Mouse (Mus musculus): ENCODE data around the gene Trub1. TPM values are rescaled to one million over a fixed set of nuclear protein-coding genes. Genes with fewer than 3 reads are reported as not detected.

Trub1 gene
- polyA plus RNA-seq, 1 experiment from 2014 or later, result 7.1 TPM

DNA sequence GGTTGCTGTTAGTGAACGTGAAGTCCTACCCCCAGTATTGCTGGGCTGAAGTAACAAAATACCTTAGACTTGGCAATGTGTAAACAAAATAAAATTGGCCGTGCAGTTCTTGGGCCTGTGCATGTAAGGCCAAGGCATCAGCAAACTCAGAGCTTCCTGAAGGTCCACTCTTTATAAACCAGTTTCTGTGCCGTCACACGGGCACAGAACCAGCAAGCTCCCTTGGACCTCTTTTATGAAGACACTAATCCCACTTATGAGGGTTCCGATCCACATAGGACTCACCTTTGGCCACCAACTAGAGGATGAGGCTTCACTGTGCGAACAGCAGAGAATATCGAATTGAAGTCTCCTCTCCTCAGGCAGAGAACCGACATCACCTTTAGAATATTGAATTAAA lies 25.9 kb upstream of the Trub1 start:
- H3K4me2 ChIP-seq (replicated peaks; ENCODE audit: low read depth), result no peak overlapping the region
- H3K36me3 ChIP-seq (ENCODE audit: control insufficient read depth, insufficient read depth), result no peaks in the 10 kb centered on the region
- TF ChIP-seq CTCF (IDR thresholded peaks at IDR 0.05; ENCODE audit: low read depth), result no peak
- no peak overlapping the region for H3K4me3 ChIP-seq (ENCODE audit: low read depth, low read length)
- no peak for ATAC-seq
- no peak overlapping the region for H3K9ac ChIP-seq (ENCODE audit: low read depth, low read length)
- no peak overlapping the region for H3K27ac ChIP-seq (ENCODE audit: low read depth, low read length)
- H3K4me1 ChIP-seq (replicated peaks; ENCODE audit: control insufficient read depth, insufficient read depth, low read length), result no peaks in the 10 kb centered on the region
- 86% methylated on average over 8 of the region's 8 CpGs for WGBS
- H3K27me3 ChIP-seq (replicated peaks; ENCODE audit: control insufficient read depth, insufficient read depth, low read length), result no peaks in the 10 kb centered on the region
- H3K9me3 ChIP-seq (ENCODE audit: control insufficient read depth), result no peaks in the 10 kb centered on the region

GRCm38 (mm10) chr19:57427756-57428438 lies 24.8 kb upstream of the Trub1 start:
- Histone ChIP-seq H3K9me3 (ENCODE audit: control insufficient read depth) (no peaks in the 10 kb centered on the region), H3K36me3 (ENCODE audit: control insufficient read depth, insufficient read depth) (no peaks in the 10 kb centered on the region), H3K27me3 (replicated peaks; ENCODE audit: control insufficient read depth, insufficient read depth, low read length) (no peaks in the 10 kb centered on the region), H3K27ac (ENCODE audit: low read depth, low read length) (no peak overlapping the region), H3K4me1 (replicated peaks; ENCODE audit: control insufficient read depth, insufficient read depth, low read length) (no peaks in the 10 kb centered on the region), H3K9ac (ENCODE audit: low read depth, low read length) (no peak overlapping the region), H3K4me2 (replicated peaks; ENCODE audit: low read depth) (no peak overlapping the region), H3K4me3 (ENCODE audit: low read depth, low read length) (no peak overlapping the region)
- TF ChIP-seq CTCF (IDR thresholded peaks at IDR 0.05; ENCODE audit: low read depth), result no peak
- 74% methylated on average over 14 of the region's 14 CpGs for WGBS
- no peak for ATAC-seq

DNA sequence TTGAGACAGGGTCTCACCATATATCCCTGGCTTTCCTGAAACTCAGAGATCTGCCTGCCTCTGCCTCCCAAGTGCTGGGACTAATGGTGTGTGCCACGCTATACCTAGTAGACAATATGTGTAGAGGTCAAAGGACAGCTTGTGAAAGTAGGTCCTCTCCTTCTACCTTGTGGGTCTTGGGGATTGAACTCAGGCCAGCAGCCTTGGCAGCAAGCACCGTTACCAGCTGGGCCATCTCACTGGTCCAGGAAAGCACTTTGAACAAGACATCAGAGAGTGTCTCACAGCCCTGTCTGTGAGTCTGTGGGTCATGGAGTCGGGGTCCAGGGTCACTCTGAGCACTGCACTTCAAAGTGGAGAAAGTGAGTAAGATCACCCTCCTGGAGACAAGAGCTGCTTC lies 24.1 kb upstream of the Trub1 start:
- no peak overlapping the region for H3K9ac ChIP-seq (ENCODE audit: low read depth, low read length)

GRCm38 (mm10) chr19:57429926-57430325 lies 22.8 kb upstream of the Trub1 start:
- Histone ChIP-seq H3K4me3 (ENCODE audit: low read depth, low read length) (no peak overlapping the region), H3K27ac (ENCODE audit: low read depth, low read length) (no peak overlapping the region), H3K4me2 (replicated peaks; ENCODE audit: low read depth) (no peak overlapping the region), H3K4me1 (replicated peaks; ENCODE audit: control insufficient read depth, insufficient read depth, low read length) (no peaks in the 10 kb centered on the region), H3K36me3 (ENCODE audit: control insufficient read depth, insufficient read depth) (no peaks in the 10 kb centered on the region), H3K9me3 (ENCODE audit: control insufficient read depth) (no peaks in the 10 kb centered on the region), H3K27me3 (replicated peaks; ENCODE audit: control insufficient read depth, insufficient read depth, low read length) (no peaks in the 10 kb centered on the region), H3K9ac (ENCODE audit: low read depth, low read length) (no peak overlapping the region)
- no peak for TF ChIP-seq CTCF (IDR thresholded peaks at IDR 0.05; ENCODE audit: low read depth)
- no peak for ATAC-seq
- WGBS, result 59% methylated on average over 6 of the region's 6 CpGs

More for the DNA sequence above, 24.1 kb upstream of the Trub1 start:
- H3K4me2 ChIP-seq (replicated peaks; ENCODE audit: low read depth), result no peak overlapping the region
- 89% methylated on average over 3 of the region's 3 CpGs for WGBS
- no peak for ATAC-seq
- no peaks in the 10 kb centered on the region for H3K27me3 ChIP-seq (replicated peaks; ENCODE audit: control insufficient read depth, insufficient read depth, low read length)
- no peak for TF ChIP-seq CTCF (IDR thresholded peaks at IDR 0.05; ENCODE audit: low read depth)
- H3K27ac ChIP-seq (ENCODE audit: low read depth, low read length), result no peak overlapping the region
- H3K36me3 ChIP-seq (ENCODE audit: control insufficient read depth, insufficient read depth), result no peaks in the 10 kb centered on the region
- H3K4me3 ChIP-seq (ENCODE audit: low read depth, low read length), result no peak overlapping the region
- no peaks in the 10 kb centered on the region for H3K9me3 ChIP-seq (ENCODE audit: control insufficient read depth)
- H3K4me1 ChIP-seq (replicated peaks; ENCODE audit: control insufficient read depth, insufficient read depth, low read length), result no peaks in the 10 kb centered on the region

- H3K9me3 ChIP-seq (ENCODE audit: control insufficient read depth), result no peaks in the 10 kb centered on the region
- no peak overlapping the region for H3K27ac ChIP-seq (ENCODE audit: low read depth, low read length)
- H3K4me2 ChIP-seq (replicated peaks; ENCODE audit: low read depth), result no peak overlapping the region
- TF ChIP-seq CTCF (IDR thresholded peaks at IDR 0.05; ENCODE audit: low read depth), result no peak
- H3K27me3 ChIP-seq (replicated peaks; ENCODE audit: control insufficient read depth, insufficient read depth, low read length), result no peaks in the 10 kb centered on the region
- H3K9ac ChIP-seq (ENCODE audit: low read depth, low read length), result no peak overlapping the region
- no peaks in the 10 kb centered on the region for H3K4me1 ChIP-seq (replicated peaks; ENCODE audit: control insufficient read depth, insufficient read depth, low read length)
- no peak for ATAC-seq
- 51% methylated on average over 6 of the region's 6 CpGs for WGBS
- H3K36me3 ChIP-seq (ENCODE audit: control insufficient read depth, insufficient read depth), result no peaks in the 10 kb centered on the region
- no peak overlapping the region for H3K4me3 ChIP-seq (ENCODE audit: low read depth, low read length)
Measured at GRCm38 (mm10) chr19:57431476-57431875, 21.2 kb upstream of the Trub1 start.

DNA sequence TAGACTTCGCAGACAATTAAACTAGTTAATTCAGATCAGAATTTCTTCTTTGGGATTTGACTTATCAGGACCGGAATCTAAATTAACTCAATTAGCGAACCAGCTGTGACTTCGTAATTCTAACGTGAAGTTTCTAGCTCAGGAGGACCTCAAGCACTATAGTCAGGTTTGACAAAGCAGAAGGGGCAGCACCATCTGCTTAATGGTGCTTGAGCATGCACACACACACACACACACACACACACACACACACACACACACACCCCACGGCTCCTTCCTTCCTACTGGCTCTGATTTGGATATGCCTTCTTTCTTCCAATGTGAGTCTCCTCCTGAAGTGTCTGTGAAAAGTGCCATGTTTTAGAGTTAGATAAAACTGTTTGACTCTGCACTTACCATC lies 18.7 kb upstream of the Trub1 start:
- Histone ChIP-seq H3K4me3 (ENCODE audit: low read depth, low read length) (no peak overlapping the region), H3K36me3 (ENCODE audit: control insufficient read depth, insufficient read depth) (no peaks in the 10 kb centered on the region), H3K27ac (ENCODE audit: low read depth, low read length) (no peak overlapping the region), H3K4me1 (replicated peaks; ENCODE audit: control insufficient read depth, insufficient read depth, low read length) (no peaks in the 10 kb centered on the region), H3K9me3 (ENCODE audit: control insufficient read depth) (no peaks in the 10 kb centered on the region), H3K9ac (ENCODE audit: low read depth, low read length) (no peak overlapping the region), H3K4me2 (replicated peaks; ENCODE audit: low read depth) (no peak overlapping the region), H3K27me3 (replicated peaks; ENCODE audit: control insufficient read depth, insufficient read depth, low read length) (no peaks in the 10 kb centered on the region)
- no peak for TF ChIP-seq CTCF (IDR thresholded peaks at IDR 0.05; ENCODE audit: low read depth)
- ATAC-seq, result no peak
- WGBS, result 86% methylated on average over 6 of the region's 6 CpGs
